Mouse (Mus musculus): ENCODE measurements around the gene Usp6nl.

Usp6nl gene

GRCm38 (mm10) chr2:6334011-6334410 lies 11.5 kb downstream of the Usp6nl start:
- no peak for DNase-seq

DNA sequence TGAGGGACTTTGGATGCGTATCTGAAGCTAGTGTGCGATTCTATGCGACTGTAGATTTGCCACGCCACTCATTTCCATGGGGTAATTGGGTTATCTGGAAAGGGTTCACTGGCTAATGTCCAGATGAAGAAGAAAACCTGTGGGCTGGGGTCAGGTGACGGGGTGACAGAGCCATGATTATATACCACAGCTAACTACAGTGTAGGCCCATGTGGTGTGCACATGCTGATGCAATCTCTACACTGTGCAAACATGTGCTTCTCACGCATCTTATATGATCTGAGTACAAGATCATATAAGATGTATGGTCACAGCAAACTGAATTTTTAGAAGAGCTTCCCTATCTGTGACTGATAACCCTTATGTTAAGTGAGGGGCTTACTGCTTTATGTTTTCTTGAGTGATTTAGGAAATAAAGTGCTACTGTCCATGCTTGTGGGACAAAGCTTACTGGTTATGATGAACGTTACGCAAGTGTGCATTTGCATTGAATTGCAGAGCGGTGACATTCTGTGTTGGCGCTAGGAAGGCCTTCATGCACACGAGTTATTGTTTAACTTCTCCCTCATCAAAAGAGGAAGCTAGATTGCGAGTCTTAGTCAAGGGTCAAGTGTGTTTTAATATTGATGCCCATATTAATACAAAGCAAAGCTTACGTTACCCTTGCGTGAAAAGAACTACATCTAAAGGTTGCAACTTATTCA lies 12.7 kb downstream of the Usp6nl start:
- DNase-seq: no peak

GRCm38 (mm10) chr2:6336013-6336412 lies 13.5 kb downstream of the Usp6nl start:
- no peak for DNase-seq

- DNase-seq: no peak
These were observed 14.2 kb downstream of the Usp6nl start for GRCm38 (mm10) chr2:6336649-6337048.

- DNase-seq: no peak
These were observed 15.0 kb downstream of the Usp6nl start for GRCm38 (mm10) chr2:6337436-6337835.

DNA sequence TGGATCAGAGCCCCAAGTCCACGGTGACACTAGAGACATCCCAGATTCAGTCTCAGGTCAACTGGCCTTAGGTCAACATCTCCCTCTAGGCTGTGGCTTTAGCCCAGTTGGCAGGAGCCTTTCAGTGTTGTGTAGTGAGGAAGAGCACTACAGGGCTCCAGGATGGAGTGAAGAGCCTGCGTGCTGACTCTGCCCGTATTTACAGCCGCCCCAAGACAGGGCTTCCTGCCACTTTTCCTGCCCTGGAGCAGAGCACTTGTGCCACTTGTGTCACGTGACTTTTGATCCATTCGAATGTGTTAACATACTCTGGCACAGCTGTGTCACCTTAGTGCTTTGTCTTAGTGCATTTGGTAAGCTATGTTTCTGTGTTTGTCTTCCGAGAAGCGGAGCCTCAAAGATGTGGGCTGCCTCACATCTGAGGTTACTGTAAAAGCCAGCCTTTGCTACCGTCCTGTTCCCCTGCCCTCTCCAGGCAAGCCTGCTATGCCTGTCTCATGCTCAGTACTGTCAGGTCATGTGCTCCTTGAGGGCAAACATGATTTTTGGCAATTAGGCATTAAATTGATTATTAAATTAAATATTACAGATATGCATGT lies 15.7 kb downstream of the Usp6nl start:
- no peak for DNase-seq

DNA sequence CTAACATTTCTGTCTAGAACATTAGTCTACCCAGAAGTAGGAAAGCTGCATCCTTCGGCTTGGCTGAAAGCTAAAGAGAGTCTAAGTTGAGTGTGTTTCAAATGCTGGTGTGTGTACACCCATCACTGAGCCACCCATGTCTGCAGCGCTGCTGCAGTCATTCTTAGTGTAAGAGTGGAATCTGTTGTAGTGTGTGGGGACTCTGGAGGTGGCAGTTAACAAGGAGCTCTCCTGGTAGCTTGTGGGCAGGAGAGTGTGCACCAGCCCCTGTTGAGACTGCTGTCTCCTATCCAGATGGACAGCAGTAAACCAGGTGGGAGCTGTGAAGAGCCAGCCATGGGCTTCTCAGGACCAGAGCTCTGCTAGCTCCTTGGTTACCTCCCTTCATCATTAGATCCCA lies 18.0 kb downstream of the Usp6nl start:
- DNase-seq: no peak

DNA sequence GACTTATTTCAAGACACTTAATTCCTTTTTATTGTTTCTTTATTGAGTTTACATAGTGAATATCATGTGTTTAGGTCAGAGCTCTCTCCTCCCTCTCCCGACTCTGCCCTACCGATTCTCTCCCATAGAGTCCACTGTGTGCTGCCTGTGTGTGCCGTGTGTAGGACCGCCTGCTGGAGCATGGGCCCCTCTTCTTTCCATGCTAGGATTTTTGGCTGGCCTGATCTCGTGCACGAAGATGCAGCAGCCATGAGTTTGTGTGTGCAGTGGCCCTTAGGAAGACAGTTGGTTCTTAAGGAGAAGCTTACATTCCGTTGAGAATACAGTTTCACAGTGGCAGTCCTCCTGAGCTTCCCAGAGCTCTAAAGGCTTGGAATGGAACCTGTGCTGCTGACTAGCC lies 19.0 kb downstream of the Usp6nl start:
- no peak for DNase-seq

DNA sequence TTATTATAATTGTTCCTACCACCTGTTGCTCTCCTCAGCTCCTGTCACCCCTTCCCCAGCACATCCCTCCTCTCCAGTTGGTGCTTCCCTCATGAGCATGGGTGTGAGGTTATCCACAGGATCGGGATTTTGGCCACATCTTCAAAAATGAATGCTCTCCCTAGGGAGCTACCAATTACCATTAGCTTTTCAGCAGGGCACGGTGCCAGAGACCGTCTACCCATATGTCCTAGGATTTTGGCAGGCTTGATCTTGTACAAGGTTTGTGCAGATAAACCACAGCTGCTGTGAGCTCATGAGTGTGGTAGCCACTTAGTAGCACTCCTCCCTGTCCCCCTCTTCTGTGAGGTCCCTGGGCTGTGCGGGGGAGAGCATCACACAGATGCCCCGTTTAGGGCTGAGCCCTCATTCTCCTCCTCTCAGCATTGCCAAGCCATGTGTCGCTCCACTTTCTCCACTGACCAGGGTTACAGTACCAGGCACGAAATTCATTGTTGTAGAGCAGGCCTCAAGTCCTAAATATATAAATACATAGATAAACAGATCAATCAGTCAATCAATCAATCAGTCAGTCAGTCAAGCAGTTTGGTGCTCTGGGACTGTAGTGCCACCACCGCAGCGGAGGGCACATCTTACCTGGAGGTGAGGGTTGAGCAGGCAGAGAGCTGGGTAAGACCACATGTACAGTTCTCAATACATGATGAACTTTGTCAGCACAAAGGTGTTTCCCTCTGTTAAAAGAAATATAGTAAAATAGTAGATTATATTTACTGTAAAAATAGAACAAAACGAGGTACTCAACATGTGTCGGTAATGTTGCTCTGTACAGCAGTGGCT lies 27.0 kb downstream of the Usp6nl start:
- no peak for DNase-seq

DNA sequence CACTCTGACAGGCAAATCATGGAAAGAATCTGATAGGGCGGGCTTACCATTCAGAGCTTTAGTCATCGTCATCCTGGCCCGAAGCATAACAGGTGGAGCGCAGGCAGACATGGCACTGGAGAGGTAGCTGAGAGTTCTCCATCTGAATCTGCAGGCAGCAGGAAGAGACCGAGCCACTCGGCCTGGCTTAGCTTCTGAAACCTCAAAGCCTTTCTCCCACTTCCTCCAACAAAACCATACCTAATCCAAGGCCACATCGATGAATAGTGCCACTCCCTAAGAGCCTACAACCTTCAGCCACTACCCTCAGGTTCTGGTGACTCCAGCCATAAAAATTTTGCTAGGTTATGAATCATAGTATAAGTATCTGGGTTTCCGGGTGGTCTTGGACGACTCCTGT lies 27.7 kb downstream of the Usp6nl start:
- DNase-seq: no peak

- no peak for DNase-seq
These were observed 28.6 kb downstream of the Usp6nl start for GRCm38 (mm10) chr2:6350931-6351695.

- DNase-seq: peak; percentile 54
These were observed 30.1 kb downstream of the Usp6nl start for GRCm38 (mm10) chr2:6352541-6352971.

DNA sequence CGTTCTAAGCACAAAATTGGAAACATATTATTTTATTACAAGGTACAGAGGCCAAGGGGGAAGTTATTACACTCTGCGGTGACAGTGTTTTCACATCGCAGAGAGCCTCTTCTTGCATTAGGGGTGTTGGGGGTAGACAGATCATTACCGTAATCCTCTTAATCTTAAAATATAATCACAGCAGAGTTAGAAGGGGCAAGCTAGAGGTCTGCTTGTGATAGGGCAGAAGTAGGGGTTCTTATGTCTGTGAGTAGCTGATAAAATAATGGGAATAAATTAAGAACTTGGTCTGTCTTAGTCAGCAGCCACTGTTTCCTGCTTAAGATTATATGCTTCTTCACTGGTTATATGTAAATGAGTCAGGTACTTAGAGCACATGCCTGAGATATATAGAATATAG lies 30.6 kb downstream of the Usp6nl start:
- no peak for DNase-seq

DNA sequence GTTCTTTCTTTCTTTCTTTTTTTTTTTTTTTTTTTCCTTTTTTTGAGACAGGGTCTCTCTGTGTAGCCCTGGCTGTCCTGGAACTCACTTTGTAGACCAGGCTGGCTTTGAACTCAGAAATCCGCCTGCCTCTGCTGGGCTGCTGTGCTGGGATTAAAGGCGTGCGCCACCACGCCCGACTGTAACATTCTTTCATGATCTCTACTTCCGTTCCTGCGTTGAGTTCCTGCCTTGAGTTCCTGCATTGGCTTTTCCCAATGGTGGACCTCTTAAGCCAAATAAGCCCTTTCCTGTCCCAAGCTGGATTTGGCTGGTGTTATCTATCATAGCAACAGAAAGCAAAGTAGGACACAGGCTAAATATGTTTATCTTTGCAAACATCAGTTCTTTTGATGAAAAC lies 34.8 kb downstream of the Usp6nl start:
- DNase-seq: no peak

GRCm38 (mm10) chr2:6359645-6360044 lies 37.2 kb downstream of the Usp6nl start:
- DNase-seq: no peak

DNA sequence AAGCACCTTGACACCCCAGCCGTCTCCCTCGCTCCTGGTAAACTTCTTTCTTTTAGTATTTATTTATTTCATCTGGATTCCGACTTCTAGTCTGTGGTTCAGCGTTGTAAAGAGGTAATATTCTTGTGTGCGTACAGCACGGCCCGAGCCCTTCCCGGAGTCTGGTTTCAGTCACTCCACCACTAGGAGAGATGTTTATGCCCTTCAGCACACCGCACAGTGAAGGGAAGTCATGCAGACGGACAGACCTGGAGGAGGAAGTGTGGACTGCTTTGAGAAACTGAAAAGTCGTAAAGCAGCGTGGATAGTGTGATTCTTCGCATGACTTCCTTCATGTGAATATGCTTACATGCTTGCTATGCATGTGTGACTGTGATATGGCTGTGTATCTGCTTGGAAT lies 40.7 kb downstream of the Usp6nl start:
- DNase-seq: no peak

DNA sequence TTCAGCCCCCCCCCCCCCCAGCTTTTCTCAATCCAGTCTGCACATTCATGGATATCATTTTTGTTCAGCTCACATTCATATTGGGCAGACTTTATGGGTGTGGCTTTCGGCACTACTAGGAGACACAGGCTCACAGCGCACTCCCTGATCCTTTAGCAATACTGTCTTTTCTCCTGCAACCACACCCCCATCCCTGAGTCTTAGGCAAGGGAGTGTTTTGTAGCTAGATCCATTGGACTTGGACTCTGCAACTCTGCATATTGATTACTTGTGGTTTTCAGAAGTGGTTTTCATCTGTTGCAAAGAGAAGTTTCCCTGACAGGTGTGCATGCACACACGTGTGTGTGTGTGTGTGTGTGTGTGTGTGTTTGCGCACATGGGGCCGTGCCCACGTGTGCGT lies 41.5 kb downstream of the Usp6nl start:
- DNase-seq: no peak

- DNase-seq: no peak
These were observed 44.1 kb downstream of the Usp6nl start for GRCm38 (mm10) chr2:6366521-6366928.

DNA sequence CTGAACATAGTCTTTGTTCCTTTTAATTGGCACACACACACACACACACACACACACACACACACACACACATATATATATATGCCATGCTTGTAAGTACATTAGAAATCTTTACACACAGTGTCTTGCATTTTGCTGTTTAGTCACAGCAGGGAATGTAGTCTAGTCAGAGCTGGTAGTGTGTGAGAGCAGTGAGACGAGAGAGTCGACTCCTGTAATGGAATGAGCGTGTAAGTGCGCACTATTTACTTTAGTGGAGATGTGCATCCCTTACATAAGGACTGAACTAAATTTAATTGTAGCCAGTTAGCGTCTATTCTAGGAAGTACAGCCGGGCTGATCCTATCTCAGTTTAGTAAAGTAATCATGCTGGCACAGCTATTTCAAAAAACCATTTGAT lies 44.5 kb downstream of the Usp6nl start:
- no peak for DNase-seq

DNA sequence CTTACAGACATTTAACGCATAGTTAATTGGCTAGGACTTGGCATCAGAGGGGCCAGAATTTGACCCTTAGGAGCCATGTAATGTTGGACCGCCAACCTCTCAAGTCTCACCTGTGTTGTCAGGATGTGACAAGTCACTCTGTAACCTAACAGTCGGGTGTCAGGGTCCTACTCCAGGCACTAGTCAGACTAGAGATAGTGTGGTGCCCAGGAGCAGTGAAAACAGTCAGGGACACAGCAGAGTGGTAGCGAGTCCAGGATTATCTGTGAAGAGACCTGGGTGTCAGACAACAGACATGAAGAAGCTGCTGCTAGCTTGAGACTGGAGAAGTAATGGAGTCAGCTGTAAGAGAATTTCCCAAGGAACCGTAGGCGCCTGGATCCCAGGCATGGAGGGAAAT lies 45.0 kb downstream of the Usp6nl start:
- DNase-seq: no peak

GRCm38 (mm10) chr2:6374216-6374615 lies 51.7 kb downstream of the Usp6nl start:
- no peak for DNase-seq

DNA sequence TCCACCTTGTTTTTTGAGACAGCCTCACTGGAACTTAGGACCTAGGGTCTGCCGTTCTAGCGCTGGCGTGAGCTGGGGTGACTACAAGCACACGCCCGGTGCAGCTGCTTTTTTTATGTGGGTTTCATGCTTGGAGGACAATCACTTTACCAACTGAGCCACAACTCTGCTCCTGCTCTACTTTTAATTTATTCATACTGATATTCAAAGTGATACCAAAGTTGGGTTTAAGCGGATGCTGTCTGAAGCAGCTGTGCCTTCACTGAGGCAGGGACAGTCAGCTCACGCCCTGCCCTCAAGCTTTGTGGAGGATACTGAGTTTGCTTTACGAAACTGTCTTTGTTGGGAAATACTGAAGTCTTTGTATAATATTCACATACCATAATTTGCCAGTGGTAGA lies 53.6 kb downstream of the Usp6nl start:
- DNase-seq: no peak

DNA sequence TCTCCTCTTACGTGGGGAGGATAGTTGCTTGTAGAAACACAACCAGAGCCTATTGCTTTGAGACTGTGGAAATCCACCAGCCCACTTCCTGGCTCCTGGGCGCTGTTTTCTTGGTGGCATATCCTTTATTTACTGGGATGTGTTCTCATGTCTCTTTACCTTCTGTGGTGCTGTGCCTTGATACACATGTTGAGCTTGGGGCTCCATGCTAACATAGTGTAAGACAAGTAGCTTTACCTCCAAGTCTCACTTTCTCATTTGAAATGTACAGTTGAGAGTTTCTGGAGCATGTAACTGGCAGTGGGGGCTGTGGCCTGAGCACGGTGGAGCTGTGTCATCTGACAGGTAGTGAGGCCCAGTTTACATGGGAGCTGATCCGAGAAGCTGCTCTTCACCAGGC lies 54.5 kb downstream of the Usp6nl start:
- DNase-seq: no peak
